Mouse (Mus musculus) left cerebral cortex, postnatal 14 days (tissue): ENCODE measurements at regions not wholly inside any gene's neighbourhood (a gene's known extent, or its start where the extent isn't known, plus 50 kb on each side); places are given as distances from the start of the nearest gene placed in this dataset.

Source experiments
- DNase-seq, 2 experiments: peaks; one replicate each; pipeline ENCODE4 v3.0.0; 2021 to 2022; ENCODE audit warnings: low spot score in 2 of 2, mixed read lengths in 1 of 2
- intact Hi-C: fragments of 180-260 bp; cut with DNase I; formaldehyde crosslinking; loops from one replicate; pipeline ENCODE4 v1.15.1; 2025

DNA sequence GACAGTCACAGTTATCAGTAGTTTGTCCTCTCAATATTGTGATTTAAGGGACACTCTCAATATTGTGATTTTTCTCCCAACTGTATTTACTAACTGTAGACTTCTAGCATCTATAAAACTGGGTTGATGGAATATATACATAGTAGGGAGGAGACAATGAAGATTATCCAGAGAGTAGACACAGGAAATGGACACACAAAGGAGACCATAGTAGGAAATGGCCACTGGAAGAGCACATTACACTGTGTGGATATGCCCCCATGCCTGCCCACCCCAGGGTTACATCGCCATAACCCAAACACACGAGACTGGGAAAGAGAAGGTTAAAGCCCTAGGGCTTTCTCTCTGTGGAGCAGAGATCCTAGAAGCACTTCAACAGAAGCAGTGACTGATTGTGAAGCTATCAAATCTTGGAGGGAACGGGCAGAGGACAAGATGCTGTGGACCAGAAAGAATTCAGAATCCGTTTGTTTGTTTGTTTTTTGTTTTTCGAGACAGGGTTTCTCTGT lies 71.0 kb upstream of the Cpm start:
- no peak for DNase-seq

DNA sequence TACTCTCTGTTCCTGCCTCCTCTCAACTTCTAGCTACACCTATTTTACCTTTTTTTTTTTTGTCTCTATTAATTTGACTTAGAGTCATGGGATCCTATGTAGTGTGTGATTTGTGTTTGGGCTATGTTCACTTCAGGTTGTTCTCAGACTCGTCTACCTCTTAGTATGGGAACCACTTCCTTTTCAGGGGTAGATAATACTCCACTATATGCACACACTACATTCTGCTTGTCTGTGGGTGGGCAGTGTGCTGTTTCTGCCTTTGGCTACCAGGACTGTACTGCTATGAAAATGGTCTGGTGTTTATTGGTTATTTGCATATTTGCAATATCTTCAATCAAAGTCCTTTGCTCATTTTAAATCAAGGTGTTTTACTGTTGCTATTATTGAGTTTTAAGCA lies 71.6 kb upstream of the Cpm start:
- no peak for DNase-seq
- intact Hi-C loops: no loop called here

More for the DNA sequence above, 71.0 kb upstream of the Cpm start:
- intact Hi-C loops: no loop called here

DNA sequence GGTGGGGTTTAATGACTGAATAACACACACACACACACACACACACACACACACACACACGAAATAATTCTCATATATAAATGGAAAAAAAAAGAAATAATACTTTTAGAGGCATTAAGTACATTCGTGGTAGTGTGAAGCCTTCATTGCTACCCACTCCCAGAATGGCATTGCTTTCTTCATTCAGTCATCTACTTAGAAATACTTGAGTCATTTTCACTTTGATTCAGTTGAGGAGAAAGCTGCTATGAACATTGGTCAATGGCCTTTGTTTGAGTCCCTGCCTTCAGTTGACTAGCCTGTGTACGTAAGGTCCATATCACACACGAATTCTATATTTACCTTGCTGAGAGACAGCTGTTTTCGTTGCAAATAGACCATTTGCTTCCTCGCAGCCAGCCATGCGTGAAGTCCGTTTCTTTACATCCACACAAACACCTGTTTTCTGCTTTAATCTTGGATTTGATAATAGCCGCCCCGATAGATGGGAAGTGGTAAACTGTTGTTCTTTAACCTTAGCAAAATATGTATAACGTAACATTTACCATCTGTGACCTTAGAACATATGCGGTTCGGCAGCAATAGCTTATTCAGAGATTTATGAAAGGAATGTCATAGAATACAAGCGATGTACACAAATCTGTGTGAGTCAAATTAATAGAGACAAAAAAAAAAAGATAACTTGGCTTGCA lies 72.3 kb upstream of the Cpm start:
- intact Hi-C loops: no loop called here
- DNase-seq: no peak

DNA sequence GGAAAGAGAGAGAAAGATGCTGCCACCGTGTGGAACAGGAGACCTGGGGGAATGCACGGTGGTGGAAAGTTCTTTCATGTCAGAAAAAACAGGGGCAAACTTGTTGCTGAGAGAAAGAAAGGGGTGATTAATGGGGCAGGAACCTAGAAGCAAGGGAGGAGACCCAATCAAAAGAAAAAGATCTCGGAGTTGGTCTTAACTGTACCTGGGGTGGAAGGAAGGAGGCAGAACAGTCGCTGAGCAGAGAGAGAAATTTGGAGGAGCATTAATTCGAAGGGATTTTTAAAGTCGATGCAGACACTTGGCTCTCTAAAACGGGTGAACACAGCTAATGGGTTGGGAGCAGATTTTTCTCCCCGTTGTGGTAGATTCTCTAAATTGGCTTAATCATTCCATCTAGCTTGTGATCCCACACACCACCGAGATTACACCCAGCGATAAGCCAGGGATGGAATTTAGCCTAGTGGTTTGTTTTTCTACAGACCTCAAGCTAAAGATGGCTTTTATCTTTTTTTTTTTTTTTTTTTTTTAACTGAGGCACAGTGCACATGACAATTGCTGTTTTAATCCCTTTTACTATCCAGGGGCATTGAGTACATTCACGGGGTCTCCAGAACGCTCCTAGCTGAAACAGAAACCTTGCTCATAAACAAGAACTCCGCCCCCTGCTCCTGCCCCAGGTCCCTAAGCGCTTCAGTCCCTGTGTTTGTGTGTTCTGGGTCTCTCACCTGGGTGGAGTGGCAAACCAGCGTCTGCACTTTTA lies 73.1 kb upstream of the Cpm start:
- DNase-seq: no peak
- intact Hi-C loops: no loop called here

DNA sequence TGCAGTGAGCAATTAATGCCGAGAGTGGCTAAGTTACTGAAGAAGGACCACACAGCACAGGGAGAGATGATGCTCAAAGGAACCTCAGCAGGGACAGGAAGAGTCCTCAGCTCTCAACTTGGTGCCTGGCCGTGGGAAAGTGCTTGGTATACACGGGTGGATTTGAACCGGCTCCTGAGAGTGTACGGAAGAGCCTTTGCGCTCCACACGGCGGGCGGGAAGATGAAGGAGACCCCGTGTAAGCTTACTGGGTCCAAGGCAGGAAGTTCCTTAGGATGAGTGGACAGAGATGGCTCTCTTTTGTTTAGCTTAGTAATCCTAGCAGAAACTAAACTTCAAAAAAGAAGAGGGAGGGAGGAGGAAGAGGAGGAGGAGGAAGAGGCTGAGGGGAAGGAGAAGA lies 73.8 kb upstream of the Cpm start:
- intact Hi-C loops: no loop called here
- DNase-seq: no peak

DNA sequence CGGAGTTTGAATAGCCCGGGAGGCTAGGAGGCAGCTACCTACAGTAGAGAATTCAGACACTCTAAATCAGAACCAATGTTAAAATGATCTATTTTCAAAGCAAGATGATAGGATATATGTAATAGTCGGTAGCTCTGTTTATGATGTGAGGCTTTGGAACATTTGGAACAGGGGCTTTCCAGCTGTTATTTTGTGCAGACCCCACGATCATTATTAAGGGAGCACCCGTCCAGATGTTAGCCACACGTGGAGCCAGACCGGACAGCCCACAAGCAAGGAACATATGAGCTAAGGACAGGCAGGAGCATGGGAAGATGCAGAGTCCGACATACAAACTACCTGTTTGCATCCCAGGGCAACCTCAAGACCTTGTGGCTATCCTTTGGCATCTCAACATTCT lies 74.3 kb upstream of the Cpm start:
- no peak for DNase-seq
- intact Hi-C loops: no loop called here

DNA sequence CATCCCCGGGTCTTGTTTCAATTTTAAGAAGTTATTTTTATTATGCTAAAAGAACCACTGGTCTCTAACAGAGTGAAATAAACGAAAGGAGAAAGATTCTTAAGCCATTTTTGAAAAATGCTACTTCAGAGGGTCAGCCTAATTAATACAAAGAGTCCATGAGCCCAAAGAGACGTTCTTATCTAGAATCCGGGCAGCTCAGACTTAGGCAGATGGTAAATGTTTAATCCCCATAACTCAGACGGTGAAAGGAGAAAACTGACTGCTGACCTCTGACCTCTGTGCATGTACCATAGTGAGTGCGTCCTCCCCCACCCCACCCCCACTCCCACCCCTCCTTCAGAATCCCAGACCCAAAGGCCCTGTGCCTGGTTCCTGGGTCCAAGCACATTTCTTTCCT lies 74.8 kb upstream of the Cpm start:
- intact Hi-C loops: no loop called here
- no peak for DNase-seq

DNA sequence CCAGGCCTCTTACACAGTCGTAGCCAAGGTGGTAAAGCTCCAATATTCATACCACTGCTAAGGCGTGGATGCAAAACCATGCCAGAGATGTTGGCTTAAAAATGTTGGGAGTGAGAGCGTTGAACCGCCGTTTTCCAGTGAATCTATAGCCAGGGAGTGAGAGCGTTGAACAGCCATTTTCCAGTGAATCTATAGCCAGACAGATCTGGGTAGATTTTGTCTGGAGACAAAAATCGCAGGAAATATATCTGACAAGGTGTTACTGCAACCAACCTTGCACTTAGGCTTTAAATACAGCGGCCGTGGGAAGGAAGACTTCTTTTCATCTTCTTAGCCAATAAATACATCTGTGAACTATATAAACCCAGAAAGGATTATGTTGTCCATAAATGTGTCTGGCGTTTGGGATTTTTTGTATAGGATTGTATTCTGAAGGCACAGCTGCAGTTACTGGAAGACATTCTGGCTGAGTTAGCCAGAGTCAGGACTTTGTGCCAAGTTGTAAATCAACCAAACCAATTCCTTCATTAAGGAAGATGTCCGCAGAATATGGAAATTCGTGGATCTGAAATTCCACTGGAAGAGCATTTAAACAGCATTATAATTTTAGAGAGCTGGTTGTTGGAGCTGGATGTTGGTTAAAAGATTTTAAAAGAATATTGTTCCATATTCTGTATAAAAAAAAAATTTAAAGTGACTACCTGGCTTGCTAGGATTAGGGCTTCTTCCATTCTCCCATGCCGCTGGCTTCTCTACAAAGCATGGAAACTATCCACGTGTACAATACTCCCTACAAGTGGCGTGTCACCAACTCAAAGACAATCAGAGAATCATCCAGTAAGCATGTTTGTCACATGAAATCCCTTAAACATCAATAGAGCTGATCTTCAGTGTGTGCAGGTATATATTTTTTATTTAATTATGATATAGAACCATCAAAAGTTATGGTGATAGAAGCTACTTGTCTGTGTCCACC lies 75.8 kb upstream of the Cpm start:
- DNase-seq: no peak
- intact Hi-C loops: no loop called here

DNA sequence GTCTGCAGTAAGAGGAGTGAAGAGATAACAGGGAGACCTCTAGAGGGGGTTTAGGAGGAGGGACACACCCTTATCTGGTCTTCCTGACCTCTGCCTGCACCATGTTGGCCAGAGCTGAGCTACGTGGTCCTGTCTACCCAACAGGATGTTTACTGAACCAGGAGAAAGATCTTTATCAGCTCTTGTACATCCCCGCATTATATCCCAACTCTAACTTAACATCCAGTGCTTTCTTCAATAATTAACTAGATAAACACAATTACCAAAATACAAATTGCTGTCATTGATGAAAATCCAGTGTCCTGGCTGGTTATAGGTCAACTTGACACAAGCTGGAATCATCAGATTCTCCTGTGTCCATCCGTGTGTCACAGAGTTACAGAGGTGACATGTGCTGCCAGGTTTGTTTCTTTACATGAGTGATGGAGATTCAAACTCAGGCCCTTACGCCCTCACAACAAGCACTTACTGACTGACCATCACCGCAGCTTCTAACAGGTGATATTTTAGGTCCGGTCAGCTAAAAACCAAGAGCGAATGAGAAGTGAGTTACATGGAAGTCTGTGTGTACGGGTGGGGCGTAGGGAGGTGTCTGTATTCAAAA lies 77.1 kb upstream of the Cpm start:
- DNase-seq: no peak
- intact Hi-C loops: no loop called here

DNA sequence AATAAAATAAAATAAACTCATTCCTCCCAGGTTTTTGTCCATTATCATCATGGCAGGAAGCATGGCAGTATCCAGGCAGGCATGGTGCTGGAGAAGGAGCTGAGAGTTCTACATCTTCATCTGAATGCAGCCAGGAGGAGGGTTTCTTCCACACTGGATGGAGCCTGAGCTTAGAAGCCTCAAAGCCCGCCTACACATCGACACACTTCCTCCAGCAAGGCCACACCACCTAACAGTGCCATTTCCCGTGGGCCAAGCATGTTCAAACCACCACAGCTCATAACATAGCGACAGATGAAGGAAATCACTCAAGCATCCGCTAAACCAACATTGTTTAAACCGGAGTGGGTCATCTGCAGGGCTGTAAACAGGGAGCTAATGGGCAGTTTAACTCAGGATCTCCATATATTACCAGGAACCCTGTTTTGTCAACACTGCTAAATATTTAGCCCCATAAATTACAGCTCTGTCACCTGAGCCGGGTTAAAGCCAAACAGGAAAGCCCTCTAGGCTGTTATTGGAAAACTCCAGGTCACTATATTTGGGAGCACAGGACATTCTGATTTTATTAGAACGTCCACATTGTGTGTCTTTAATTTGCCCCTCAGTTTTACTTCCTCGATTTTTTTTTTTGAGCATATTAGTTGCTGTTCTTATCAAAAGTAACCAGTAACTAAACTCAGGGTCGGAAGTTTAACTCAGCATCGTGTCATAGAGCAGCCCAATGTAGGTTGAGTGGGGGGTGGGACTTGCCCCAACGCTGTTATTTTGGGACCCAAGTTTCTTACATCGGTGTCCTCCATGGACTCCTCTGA lies 77.9 kb upstream of the Cpm start:
- intact Hi-C loops: no loop called here
- no peak for DNase-seq

DNA sequence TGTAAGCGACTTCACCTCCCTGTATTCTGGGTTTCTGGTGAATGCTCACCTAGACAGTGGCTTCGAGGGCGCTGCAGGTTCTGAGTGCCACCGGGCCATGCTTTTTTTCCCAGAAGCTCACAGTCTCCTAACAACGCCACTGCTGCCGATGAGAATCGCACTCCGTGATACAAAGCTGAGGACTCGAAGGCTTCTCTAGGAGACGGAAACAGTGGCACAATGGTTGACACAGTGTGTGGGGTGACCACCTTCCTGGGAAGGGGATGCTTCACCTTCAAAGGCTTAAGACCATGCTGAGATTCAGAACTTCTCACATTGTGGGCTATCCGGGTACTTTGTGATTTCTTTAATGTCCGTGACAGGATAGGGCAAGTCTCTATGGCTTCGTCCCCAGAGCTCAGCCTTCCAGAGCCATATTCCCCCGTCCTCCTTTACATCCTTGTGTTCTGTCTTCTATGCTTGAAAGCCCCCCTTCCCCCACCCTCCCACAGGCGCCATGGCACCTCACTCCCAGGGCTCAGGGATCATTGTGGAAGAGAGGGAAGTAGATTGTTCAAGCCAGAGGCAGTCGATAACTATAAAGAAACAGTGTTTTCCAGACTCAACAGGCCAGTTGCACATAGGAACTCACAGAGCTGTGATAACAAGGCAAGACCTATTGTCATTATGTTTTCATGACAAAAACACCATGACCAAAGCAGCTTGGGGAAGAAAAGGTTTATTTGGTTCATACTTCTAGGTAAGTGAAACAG lies 79.3 kb upstream of the Cpm start:
- DNase-seq: no peak
- intact Hi-C loops: no loop called here

DNA sequence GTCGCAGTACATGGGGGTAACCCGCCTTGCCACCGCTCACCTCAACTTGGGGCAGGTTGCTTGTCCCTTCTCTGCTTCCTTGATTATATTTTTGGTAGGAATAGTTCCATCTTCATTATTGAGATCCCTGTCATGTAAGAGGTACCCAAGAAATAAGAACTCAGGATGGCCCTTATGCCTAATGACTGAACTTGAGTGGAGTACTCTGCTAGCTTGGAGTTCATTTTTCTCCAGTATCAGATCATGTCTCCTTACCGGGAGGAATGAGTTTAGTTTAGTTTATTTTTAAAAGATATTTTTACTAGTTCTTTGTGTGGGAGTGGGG lies 79.8 kb upstream of the Cpm start:
- no peak for DNase-seq
- intact Hi-C loops: no loop called here

DNA sequence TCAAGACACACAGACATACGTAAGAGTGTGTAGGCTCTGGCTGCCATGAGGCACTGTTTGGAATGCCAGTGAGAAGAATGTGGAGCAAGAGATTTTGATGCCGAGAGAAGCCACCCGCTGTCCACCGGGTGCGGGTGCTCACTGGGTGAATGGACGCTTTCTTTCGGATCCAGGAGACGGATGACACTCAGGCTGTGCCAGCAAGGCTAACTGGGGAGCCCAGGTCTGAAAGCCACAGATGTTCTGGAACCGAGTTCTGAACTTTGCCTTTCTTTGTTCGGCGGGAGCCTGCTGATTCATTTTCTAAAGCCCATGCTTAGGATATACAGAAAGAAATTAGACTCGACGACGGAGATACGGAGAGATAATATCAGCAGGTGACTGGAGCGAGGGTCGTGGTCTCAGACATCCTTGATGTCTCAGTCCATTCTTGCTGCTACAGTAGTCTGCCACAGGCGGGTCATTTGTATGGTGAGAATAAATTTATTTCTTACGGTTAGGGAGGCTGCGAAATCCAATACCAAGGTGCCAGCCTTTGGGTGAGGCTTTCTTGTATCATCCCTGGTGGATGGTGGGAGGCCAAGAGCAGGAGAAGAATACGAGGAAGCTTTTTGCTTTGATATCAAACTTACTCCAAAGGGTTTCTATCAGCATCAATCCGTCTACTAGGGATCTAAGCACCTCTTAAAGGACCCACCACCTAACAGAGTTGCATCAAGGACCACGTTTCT lies 80.4 kb upstream of the Cpm start:
- intact Hi-C loops: no loop called here
- no peak for DNase-seq

DNA sequence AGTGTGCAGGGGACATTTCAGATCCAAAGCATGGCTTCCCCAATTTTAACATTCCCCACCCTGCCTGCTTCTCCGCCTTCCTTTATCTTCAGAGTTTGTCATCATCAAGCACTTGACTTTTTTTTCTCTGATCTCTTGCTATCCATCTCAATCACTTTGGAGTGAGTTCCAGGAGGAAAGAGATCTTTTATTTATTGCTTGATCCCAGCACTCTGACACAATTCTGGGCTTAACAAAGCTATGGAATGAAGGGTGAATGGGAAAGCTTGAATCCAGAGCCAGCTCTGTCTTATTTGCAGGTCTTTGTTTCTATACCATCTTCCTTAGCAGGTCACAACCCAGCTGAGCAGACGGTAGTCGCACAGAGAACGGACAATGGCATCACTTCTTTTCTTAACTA lies 81.0 kb upstream of the Cpm start:
- DNase-seq: no peak
- intact Hi-C loops: no loop called here

DNA sequence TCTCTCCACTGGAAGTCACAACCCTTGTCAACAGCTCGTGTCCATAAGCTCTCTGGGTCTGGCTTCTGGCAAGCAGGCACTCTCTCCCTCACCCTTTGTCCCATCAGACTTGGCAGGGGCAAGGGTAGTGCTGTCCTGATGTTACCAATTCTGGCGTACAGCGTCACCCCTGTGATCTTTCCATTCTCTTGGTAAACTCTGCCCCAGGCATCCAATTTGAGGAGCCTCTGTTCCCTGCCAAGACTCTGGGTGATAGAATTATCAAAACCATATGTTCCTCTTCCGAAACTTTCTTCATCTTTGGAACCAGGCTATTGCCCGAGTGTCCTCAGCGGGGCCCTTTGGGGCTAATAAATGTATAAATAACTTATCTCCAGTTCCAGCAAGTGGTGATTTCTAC lies 82.0 kb upstream of the Cpm start:
- intact Hi-C loops: no loop called here
- DNase-seq: no peak

DNA sequence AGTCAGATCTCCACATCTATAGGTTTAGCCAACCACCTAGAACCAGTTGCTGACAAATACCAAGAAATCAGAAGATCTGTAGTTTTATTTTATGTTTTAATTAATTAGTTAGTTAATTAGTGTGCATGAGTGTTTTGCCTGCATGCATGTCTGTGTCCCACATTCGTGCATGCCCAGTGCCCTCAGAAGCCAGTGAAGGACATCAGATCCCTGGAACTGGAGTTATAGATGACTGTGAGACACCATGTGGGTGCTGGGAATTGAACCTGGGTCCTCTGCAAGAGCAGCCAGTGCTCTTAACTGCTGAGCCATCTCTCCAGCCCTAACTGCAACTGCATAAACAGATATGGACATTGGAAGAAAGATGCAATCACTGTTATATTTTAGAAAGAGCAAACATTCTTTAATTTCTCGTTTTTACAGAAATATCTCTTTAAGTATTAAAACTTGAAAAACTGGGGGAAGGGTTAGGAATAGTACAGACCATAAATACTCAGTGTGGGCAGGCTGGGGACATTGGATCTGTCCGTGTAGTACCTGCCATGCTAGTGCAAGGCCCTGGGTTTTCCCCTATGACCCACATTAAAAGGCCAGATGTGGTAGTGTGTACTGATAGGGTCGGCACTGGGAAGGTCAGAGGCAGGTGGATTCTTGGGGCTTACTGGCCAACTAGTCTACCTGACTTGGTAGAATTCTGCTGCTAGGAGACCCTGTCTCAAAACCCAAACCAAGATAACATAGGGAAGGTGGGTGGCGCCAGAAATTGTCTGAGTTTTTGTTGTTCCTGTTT lies 83.3 kb upstream of the Cpm start:
- DNase-seq: no peak
- intact Hi-C loops: no loop called here
